Mouse (Mus musculus): ENCODE measurements around the gene Mrpl45.

Gene Mrpl45

DNA sequence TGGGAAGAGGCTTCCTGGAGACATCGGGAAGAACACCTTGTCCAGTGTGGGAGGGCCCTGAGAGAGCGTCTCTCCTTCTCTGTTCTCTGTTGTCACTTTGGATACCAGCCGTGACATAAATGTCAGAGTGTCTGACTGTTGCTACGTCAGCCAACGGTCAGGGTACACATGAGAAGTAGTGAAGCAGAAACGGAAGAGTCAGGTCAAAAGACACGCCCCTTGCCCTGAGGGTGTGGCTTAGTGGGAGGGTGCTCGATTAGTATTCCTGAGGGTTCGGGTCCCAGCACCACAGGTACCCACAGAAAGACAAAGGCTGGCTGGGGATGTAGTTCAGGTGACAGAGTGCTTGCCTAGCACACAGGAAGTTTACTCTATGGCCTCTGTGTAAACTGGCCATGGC lies 17.5 kb downstream of the Mrpl45 start:
- no peak for DNase-seq (ENCODE audit: low read depth)

DNA sequence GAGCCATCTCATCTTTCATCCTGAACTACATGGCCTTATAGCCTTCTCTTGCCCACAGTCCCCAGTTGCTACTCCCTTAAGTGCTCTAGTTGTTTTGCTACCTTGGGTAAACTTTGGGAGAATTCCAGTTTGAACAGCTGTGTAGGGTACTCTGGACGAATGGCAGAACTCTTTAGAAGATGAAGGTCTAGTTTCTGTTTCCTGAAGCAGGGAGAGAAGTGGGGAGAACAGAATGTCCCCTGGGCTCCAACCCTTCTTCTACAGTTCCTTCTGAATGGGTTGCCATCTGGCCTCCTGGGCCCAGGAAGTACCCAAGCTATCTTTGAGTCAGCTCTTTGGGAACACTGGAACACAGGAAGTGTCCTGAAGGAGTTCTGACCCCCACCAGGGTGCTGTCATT lies 18.4 kb downstream of the Mrpl45 start:
- no peak for DNase-seq (ENCODE audit: low read depth)

DNA sequence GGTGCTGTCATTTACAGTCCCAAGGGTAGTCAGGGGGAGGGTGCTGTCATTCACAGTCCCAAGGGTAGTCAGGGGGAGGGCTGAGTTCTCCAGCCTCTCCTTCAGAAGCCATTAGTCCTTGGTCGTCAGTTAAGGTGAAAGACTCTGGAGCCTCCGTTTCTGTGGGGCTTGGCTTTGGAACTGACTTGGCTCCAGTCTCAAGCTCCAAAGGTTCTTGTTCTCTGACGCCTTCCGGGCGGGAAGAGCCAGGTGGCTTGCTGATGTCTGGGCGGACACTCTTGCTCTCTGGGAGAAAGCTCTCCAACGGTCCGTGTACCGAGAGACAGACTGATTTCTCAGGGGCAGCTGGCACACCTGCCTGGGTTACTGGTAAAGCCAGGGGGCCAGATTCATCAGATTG lies 18.9 kb downstream of the Mrpl45 start:
- DNase-seq (ENCODE audit: low read depth) = no peak

DNA sequence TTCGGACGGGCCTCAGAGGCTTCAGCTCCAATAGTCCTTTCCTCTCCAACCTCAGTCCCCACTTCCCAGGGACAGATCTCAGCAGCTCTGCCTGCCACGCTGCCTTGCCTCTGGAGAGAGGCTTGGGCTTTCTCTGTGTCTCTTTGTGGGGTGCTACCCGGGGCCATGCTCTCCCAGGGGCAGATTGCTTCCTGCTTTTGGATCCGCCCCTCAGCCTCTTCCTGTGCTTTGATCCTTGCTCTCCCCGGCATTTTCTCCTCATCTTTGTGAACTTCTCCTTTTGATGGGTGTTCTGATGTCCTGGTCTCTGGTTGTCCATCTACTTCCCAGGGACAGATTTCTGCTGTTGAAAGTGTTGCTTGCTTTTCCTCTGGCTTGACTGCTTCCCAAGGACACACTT lies 20.7 kb downstream of the Mrpl45 start:
- DNase-seq (ENCODE audit: low read depth) = no peak

DNA sequence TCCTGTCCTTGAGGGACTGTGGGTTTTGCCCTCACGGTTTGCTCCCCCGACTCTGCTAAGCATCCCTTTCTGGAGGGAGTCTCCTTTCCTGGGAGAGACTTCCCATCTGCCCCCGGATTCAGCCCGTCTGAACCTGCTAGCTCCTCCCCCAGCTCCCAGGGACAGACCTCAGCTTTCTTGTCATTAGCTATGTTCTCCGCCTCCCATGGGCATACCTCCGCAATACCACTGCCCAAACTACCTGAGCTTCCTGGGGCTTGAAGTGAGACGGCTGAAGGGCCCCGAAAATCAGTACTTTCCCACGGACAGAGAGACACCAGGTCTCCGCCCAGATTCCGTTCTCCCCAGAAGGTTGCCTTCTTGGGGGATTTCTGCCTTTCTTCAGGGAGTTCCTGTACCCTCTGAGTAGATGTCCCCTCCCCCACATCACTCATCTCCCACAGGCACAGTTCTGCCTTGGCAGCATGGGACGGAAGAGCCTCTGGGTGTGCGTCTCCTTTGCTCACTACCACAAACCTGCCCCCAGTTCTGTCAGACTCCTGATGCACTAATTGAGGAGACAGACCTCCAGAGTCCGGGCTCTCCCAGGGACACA lies 21.3 kb downstream of the Mrpl45 start:
- no peak for DNase-seq (ENCODE audit: low read depth)

DNA sequence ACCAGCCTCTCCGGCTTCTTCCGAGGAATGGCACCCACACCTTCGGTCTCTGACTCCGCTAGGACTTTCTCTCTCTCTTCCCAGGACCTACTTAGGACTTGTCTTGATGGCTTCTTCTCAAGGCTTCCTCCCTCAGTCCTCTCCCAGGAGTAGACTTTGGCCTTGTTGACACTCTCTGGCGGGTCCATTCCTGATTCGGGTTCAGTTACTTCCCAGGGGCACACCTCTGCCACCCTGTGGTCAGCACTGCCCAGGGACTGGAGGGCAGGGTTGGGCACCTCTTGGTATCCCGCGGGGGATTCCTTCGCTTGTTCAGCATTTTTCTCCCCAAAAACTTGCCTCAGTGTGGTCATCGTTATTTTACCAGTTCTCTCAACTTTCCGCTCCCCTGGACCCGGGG lies 21.8 kb downstream of the Mrpl45 start:
- DNase-seq (ENCODE audit: low read depth) = no peak

DNA sequence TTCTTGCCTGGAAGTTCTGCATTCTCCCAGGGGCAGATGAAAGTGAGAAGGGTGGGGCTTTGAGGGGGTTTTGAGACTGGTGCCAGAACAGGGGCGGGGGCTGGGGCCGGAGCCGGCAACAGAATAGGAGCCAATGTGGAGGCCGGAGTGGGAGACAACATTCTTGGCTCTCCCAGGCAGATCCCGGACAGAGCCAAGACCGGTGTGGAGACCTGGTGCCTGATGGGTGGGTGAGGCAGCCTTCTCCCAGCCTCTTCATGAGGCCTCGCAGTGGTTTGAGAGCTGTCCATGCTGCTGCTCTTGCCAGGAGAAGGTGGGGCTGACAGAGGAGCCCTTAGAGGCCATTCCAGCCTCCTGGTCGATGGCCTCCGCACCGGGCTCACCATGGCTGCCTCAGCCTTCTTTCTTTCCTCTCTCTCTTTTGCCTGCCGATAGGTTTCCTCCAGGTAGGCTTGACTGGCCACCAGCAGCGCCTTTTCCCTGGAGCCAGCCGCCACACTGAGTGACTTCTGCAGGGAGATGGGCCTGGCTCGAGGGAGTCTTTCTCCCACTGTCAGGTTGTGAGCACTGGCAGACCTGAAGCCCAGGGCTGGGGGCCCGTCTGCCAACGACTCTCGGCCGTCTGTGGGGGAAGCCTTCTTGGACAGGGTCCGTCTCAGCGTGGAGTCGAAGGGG lies 22.9 kb downstream of the Mrpl45 start:
- peak; percentile 55 for DNase-seq (ENCODE audit: low read depth)

DNA sequence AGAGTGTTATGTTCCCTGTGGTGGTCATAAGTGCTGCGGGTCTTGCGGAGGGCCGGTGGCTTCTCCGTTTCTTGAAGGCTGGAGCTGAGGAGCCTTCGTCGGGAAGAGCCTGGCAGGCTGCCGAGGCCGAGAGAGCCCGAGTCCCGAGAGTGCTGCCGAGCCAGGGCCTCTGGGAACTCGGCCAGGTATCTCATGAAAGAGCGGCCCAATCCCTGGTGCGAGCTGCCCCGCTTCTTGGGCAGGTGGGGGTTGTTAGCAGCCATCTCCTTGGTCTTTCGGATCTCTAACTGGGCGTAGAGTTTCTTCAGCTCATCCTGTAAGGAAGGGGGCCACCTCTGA lies 23.4 kb downstream of the Mrpl45 start:
- peak; percentile 81 for DNase-seq (ENCODE audit: low read depth)

DNA sequence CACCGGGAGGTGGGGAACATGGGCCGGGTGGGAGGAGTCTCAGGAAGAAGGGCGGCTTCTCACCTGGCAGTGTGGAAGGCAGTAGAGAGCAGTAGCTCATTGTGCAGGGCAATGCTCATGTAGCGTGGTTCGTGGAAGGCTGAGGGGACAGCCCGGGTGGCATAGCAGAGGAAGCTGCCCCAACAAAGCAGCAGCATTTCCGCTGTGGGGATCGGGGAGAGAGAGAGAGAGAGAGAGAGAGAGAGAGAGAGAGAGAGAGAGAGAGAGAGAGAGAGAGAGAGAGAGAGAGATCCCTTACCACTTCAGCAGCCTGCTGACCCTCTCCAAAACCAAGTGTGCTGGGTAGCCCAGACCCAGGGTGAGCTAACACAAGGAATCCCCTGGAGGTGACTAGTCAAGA lies 27.7 kb downstream of the Mrpl45 start:
- DNase-seq (ENCODE audit: low read depth) = no peak

DNA sequence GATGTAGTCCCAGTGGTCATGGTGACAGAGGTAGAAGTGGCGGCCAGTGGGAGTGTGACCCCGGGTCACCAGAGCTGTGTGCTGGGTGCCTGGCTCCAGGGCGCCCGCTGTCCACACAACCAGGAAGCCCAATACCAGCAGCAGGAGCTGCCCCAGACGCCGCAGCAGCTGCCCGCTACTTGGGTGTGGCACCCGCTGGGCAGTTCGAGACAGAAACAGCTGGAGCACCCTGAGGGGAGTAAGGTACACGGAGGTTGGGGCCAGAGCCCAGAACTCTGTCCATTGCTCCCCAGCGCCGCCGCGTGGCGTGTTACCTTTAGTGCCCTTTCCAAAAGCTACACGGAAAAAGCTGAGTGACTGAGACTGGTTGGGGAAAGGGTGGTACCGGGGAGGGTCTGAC lies 28.1 kb downstream of the Mrpl45 start:
- DNase-seq (ENCODE audit: low read depth) = peak; percentile 39

DNA sequence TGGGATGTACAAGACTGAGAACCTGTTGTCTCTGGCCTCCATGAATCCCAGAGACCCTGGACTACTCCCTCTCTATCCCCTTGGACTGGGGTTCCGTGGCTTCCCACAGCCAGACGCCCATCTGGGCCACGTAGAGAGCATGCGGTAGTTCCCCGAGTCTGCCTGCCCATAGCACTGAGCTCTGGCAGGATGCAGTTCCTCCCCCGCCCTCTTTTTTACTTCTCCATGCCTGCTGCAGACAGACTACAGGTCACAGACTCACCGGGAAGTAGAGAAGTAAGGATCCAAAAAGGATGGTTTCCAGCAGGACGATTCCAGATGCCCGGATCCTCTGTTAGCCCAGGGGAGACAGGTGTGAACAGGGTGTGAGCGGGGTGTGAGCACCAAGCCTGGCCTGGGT lies 29.9 kb downstream of the Mrpl45 start:
- DNase-seq (ENCODE audit: low read depth) = no peak

DNA sequence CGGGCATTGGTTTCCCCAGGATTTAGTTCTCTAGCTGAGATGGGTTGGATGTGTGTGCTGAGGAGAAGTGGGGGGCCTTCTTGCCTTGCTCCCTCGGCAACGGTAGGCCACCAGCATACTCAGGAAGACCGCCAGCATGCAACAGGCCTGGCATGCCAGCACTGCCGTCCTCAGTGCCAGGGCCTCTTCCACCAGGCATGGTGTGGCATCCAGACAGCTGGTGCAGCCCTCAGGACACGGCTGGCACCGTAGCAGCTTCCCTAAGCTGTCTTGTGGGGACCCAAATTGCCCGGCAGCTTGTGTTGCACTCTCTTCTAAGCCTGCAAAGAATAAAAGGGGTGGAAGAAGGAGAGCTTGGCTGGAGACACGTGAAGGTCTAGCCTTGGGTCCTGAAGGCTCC lies 30.9 kb downstream of the Mrpl45 start:
- no peak for DNase-seq (ENCODE audit: low read depth)

DNA sequence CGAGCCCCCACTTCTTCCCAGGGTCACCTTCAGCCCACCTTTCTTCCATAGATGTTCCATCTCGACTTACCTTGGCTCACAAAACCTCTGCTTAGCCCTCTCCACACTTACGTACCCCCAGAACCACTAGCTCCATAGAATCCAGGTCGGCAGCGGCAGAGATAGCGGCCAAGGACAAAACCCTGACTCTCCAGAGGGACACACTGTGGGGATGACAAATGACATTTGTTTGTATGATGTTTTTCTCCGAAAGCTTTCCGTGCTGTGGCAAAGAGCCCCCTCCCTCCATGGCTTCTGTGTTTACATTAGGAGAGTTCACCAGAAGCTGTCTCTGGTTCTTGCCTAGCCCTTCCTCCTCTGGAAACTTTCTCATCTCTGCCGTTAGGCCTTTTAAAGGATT lies 31.8 kb downstream of the Mrpl45 start:
- DNase-seq (ENCODE audit: low read depth) = no peak

DNA sequence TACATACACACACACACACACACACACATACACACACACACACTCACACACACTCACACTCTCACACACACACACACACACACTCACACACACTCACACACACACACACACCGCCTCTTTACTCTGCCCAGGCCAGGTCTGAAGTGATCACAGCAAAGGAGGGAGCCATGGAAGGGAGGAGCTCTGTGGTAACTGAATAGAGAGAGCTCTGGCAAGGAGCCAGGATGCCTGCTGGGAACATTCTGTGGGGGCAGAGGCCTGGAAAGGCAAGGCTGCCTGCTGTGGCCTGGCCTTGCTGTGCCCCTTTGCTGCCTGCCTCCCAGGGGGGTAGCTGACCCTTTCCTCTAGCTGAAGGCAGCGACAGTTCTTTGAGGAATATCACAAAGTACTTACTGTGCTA lies 34.5 kb downstream of the Mrpl45 start:
- peak; percentile 89 for DNase-seq (ENCODE audit: low read depth)

DNA sequence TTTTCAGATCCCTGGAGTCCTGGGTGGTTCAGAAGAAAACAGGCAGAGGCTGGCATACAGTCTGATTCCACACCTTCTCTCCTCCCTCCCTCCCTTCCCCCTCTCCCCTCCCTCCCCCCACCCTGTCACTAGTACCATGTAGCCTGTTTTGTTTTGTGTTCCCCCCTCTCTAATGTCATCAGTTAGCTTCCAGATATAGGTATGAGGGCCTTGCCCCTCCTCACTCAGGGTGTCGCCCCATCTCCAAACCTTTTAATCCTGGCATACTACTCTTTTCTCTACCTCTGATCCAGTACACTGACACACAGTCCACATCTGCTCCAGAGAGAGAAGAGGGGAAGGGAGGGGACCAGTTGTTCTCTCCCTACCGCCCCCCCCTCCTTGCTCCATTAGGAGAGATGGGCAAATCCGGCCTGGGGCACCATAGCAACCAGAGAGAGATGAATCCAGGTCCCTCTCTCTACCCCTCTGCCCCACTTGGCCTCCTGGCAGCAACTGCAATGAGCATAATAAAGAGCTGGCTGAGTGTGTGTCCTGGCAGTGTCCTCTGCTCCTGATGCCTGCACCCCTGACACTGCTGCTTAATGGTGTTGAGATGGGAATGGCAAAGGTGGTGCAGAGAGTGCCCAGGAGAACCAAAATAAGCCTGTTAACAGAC lies 36.6 kb downstream of the Mrpl45 start, which contains the start of gene Gpr179:
TSS of gene Gpr179 (minus strand) at position 51 of the 658 bp plus-strand sequence.
- DNase-seq (ENCODE audit: low read depth) = no peak

DNA sequence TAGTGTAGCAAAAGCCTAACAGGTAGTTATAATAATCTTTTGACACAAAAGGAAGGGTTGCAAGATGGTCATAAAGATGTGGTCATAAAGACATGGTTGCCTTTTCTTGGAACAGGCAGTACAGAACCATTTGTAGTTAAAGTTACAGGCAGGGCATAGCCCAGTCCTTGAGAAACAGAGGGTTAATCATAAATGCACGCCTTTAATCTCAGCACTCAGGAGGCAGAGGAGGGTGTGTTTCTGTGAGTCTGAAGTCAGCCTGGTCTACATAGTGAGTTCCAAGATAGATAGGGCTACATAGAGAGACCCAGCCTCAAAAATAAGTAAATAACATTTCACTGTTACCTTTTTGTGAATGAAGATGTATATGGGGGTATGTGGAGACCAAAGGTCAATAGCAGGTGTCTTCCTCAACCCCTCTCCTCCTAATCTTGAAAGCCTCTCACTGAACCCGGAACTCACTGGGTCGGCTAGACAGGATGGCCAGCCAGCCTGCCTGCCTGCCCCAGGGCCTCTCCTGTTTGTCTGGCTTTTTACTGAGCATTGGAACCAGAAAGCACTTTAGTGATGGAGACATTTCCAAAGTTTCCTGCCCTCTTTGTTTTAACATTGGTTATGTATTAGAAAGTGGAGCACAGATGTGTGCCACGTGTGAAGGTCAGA lies 37.5 kb downstream of the Mrpl45 start:
- DNase-seq (ENCODE audit: low read depth) = no peak

DNA sequence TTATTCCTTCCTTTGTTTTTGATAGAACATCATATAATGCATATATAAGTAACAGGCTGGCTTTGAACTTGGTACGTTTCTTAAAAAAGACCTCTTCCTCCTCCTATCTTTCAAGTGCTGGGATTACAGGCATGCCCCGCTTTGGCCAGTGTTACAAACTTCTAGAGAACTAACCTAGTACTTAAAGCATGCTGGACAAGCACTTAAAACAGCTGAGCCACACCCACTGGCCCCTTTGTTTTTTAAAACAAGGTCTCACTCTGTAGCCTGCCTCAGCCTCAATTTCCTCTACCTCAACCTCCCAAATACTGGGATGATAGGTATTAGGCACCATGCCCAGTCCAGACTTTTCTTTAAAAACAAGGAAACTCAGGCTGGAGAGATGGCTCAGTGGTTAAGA lies 39.1 kb downstream of the Mrpl45 start:
- no peak for DNase-seq (ENCODE audit: low read depth)

DNA sequence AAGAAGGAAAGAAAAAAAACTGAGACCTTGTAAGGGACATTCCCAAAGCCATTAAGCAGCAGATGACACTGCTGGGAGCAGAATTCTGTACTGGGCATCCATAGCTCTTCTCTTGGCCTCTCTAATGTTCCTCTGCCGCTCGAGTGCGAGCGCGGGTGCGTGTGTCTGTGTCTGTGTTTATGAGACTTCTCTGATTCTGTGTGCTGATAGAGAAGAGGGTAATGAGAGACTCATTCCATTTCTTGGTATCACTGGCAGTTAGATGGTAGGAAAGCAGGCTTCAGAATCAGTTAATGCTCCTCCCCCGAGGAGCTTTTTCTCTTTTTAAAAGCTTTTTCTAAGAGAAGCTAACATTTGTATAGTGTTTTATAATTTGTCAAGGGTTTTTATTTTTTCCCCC lies 39.7 kb downstream of the Mrpl45 start:
- no peak for DNase-seq (ENCODE audit: low read depth)

DNA sequence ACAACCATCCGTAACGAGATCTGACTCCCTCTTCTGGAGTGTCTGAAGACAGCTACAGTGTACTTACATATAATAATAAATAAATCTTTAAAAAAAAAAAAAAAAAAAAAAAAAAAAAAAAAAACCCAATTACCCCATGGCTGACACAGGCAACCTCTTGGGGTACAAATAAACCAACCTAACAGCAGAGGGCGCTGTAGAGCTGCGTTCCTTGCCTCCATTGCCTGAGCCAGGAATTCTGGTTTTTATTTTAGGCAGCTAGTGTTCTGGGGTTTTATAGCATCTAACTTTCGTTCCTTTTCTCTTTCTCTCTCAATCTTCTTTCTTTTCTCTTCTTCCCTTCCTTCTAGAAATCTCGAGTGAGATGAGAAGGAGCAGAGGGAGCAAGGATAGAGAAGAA lies 42.1 kb downstream of the Mrpl45 start:
- DNase-seq (ENCODE audit: low read depth) = peak; percentile 95

DNA sequence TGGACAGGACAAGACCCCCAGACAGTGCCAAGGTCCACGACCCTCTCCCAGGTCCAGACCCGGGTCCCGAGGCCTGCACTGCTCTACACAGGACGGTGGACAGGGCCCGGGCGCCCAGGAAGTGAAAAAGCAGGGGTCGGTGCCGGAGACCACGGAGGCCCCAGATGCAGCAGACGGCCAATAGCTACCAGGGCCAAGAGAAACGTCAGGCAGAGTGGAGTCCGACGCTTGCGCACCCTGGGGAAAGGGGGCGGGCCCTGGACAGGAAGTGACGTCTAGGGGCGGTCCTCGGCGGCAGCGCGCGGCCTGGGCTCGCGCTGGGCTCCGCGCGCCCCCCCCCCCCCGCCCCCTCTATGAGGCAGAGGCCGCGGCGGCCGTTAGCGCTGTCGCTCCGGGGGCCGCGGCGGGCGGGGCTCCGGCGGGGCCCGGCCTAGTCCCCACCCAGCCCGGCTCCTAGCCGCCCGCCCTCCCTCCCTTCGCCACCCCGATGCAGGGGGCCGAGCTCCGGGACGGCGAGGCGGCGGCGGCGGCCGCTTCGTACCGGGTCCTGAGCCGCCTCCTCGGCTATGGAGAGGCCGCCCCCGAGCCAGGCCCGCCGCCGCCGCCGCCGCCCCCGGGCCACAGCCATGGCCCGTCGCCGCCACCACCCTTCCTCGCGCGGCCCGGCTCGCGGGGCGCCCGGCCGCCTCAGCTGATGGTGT lies 46.6 kb downstream of the Mrpl45 start, which contains the start of gene Socs7:
TSS of gene Socs7 (plus strand) at position 604 of the 701 bp plus-strand sequence.
- DNase-seq (ENCODE audit: low read depth) = peak; percentile 97

DNA sequence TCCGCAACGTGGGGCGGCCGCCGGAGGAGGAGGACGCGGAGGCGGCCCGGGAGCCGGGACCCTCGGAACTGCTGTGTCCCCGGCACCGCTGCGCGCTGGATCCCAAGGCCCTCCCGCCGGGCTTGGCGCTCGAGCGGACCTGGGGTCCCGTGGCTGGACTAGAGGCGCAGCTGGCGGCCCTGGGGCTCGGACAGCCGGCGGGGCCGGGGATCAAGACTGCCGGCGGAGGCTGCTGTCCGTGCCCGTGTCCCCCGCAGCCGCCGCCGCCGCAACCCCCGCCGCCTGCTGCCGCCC lies 47.1 kb downstream of the Mrpl45 start:
- DNase-seq (ENCODE audit: low read depth) = no peak

DNA sequence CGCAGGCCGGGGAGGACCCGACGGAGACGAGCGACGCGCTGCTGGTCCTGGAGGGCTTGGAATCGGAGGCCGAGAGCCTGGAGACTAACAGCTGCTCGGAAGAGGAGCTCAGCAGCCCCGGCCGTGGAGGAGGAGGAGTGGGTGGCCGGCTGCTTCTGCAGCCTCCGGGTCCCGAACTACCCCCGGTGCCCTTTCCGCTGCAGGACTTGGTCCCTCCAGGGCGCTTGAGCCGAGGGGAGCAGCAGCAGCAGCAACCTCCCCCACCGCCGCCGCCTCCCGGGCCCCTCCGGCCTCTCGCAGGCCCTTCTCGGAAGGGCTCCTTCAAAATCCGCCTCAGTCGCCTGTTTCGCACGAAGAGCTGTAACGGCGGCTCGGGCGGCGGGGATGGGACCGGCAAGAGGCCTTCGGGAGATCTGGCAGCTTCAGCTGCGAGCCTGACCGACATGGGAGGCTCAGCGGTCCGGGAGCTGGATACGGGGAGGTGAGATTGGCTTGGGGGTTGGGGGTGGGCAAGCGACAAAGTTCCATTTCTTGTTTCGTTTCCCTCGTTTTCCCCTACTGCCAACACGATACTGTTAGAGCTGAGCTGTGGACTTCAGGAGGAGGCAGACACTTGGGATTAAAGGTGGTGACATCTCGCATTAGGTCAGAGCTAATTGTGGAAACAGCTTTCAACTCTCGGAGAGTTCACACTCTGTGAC lies 47.6 kb downstream of the Mrpl45 start:
- DNase-seq (ENCODE audit: low read depth) = peak; percentile 50

All from NIH3T3 (cell line).